Mouse (Mus musculus) midbrain, embryonic 14.5 days (tissue): ENCODE measurements around the gene Tyw3. TPM values are rescaled to one million over a fixed set of nuclear protein-coding genes. Genes with fewer than 3 reads are reported as not detected.

ENCODE experiments used
- ATAC-seq: fragments of 200-750 bp; cut with Nextera tagmentation; 2 replicates; pipeline ENCODE4 v1.8.0; 2017; ENCODE audit warnings: moderate number of reproducible peaks, moderate library complexity; ENCODE audit not compliant: low FRiP score, low TSS enrichment
- DNase-seq: peaks from one replicate; pipeline ENCODE4 v3.0.0-alpha.2; 2015
- H3K27ac ChIP-seq: fragments of 300-500 bp; sonication (generic); replicated peaks from 2 replicates; pipeline ENCODE4 v1.5.1; 2014; ENCODE audit warnings: mild to moderate bottlenecking, low read depth, low read length, moderate library complexity
- H3K27me3 ChIP-seq: fragments of 300-500 bp; sonication (generic); 2 replicates; pipeline ENCODE4 v1.6.1; 2014; ENCODE audit warnings: low read length, control low read depth, mixed read lengths; ENCODE audit not compliant: control insufficient read depth, insufficient read depth
- H3K36me3 ChIP-seq: fragments of 300-500 bp; sonication (generic); 2 replicates; pipeline ENCODE4 v1.6.1; 2014; ENCODE audit warnings: low read length, control low read depth; ENCODE audit not compliant: control insufficient read depth, insufficient read depth
- H3K4me1 ChIP-seq: fragments of 300-500 bp; sonication (generic); 2 replicates; pipeline ENCODE4 v1.6.1; 2014; ENCODE audit warnings: mild to moderate bottlenecking, antibody characterized with exemption, low read length, control low read depth; ENCODE audit not compliant: control insufficient read depth, insufficient read depth
- H3K4me2 ChIP-seq: fragments of 300-500 bp; sonication (generic); 2 replicates; pipeline ENCODE4 v1.6.1; 2014; ENCODE audit warnings: mild to moderate bottlenecking, low read length, moderate library complexity
- H3K4me3 ChIP-seq: fragments of 300-500 bp; sonication (generic); replicated peaks from 2 replicates; pipeline ENCODE4 v1.5.1; 2014; ENCODE audit warnings: low read depth, low read length
- H3K9ac ChIP-seq: fragments of 300-500 bp; sonication (generic); replicated peaks from 2 replicates; pipeline ENCODE4 v1.6.1; 2014; ENCODE audit warnings: mild to moderate bottlenecking, low read length, moderate library complexity
- H3K9me3 ChIP-seq: fragments of 300-500 bp; sonication (generic); 2 replicates; pipeline ENCODE4 v1.6.1; 2016; ENCODE audit warnings: low read length, control low read depth, mixed read lengths; ENCODE audit not compliant: control insufficient read depth
- WGBS: fragments of 180-500 bp; shearing (Covaris S2); extraction: QIAGEN DNeasy Blood & Tissue Kit; methylation state at CpG from one replicate; pipeline ENCODE4 v1.1.7; 2014; 5-methylcytosine and 5-hydroxymethylcytosine counted together
- polyA plus RNA-seq: library from polyadenylated mRNA; unstranded; fragments of >200 nt; fragmentation: Nextera tagmentation; extraction: Ambion mirVana; gene quantifications from 2 replicates; pipeline ENCODE4 v1.2.1, GENCODE M21; 2014

Gene Tyw3
- polyA plus RNA-seq, 1 experiment from 2014 or later = 14.3 TPM

DNA sequence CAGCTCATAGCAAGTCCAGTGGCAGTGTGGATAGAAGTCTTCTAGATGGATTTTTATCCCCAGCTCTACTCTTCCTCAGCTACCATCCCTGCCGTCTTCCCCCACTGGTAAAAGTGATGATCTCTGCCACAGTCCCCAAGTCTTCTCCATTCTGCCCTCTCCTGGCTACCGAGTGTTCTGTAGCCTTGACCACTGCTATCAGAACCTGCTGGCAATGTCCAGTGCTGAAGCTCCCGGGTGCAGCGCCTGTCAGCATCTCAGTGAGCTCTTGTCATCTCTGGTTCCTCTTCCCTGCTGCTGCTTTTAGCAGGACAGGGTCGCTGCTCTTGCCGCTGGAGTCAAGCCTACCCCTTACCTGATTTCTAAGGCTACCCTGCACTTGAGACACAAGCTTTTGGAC lies 70.3 kb downstream of the Tyw3 start:
- H3K4me2 ChIP-seq = no peak overlapping the region
- H3K36me3 ChIP-seq = no peaks in the 10 kb centered on the region
- H3K27me3 ChIP-seq = no peaks in the 10 kb centered on the region
- H3K4me3 ChIP-seq = no peak overlapping the region
- no peak overlapping the region for H3K9ac ChIP-seq
- ATAC-seq = no peak
- DNase-seq = no peak
- H3K4me1 ChIP-seq = no peaks in the 10 kb centered on the region
- no peaks in the 10 kb centered on the region for H3K9me3 ChIP-seq
- no peak overlapping the region for H3K27ac ChIP-seq
- 33% methylated on average over 6 of the region's 6 CpGs for WGBS

Other genes with a start within 250 kb of the Tyw3 start
- 10.7 and 13.9 TPM in 2 replicates for gene Cryz, start 393 bp downstream of the Tyw3 start, polyA plus RNA-seq
- 1.0 and 2.7 TPM in 2 replicates for gene Erich3, start 66.8 kb upstream of the Tyw3 start, polyA plus RNA-seq